Mouse (Mus musculus) MEL (cell line): ENCODE measurements around the gene Lig3. TPM values are rescaled to one million over a fixed set of nuclear protein-coding genes. Genes with fewer than 3 reads are reported as not detected.

ENCODE experiments used
- DNase-seq: peaks from one replicate; pipeline ENCODE4 v3.0.0; 2011; ENCODE audit warnings: low read depth, low spot score
- H3K27ac ChIP-seq: 2 replicates; pipeline ENCODE4 v1.5.1; 2012; ENCODE audit warnings: low read depth, mild to moderate bottlenecking, control low read depth, low read length, moderate library complexity; ENCODE audit not compliant: control insufficient read depth
- H3K27me3 ChIP-seq, 2 experiments: fragments of 150-350 bp in 1 of 2; sonication (generic) in 1 of 2; 2 replicates each; pipeline ENCODE4 v1.6.1; 2012; ENCODE audit warnings: low read length in 2 of 2, mild to moderate bottlenecking in 2 of 2, improper control_type of control experiment in 1 of 2, moderate library complexity in 1 of 2; ENCODE audit not compliant: insufficient read depth in 2 of 2, control insufficient read depth in 1 of 2
- H3K36me3 ChIP-seq, 2 experiments: 2 replicates each; pipeline ENCODE4 v1.6.1; 2012 to 2014; ENCODE audit warnings: low read length in 2 of 2, improper control_type of control experiment in 1 of 2, inconsistent platforms in 1 of 2, mild to moderate bottlenecking in 1 of 2; ENCODE audit not compliant: insufficient read depth in 2 of 2, control insufficient read depth in 1 of 2
- H3K4me1 ChIP-seq, 2 experiments: fragments of 150-350 bp in 1 of 2; sonication (generic) in 1 of 2; 2 replicates each; pipeline ENCODE4 v1.6.1; 2012; ENCODE audit warnings: low read length in 2 of 2, improper control_type of control experiment in 1 of 2, mild to moderate bottlenecking in 1 of 2; ENCODE audit not compliant: insufficient read depth in 2 of 2, control insufficient read depth in 1 of 2
- H3K4me3 ChIP-seq, 2 experiments: fragments of 150-350 bp in 1 of 2; sonication (generic) in 1 of 2; 2 replicates each; pipeline ENCODE4 v1.5.1; 2012; ENCODE audit warnings: low read depth in 2 of 2, low read length in 2 of 2, mild to moderate bottlenecking in 2 of 2, moderate library complexity in 2 of 2, control low read depth in 1 of 2, improper control_type of control experiment in 1 of 2; ENCODE audit not compliant: control insufficient read depth in 1 of 2, insufficient read depth in 1 of 2
- H3K79me2 ChIP-seq: 2 replicates; pipeline ENCODE4 v1.6.1; 2012; ENCODE audit warnings: mild to moderate bottlenecking, low read length, moderate library complexity; ENCODE audit not compliant: control insufficient read depth, poor library complexity, insufficient read depth
- H3K9ac ChIP-seq: 2 replicates; pipeline ENCODE4 v1.6.1; 2012; ENCODE audit warnings: low read depth, mild to moderate bottlenecking, control low read depth, low read length, moderate library complexity; ENCODE audit not compliant: control insufficient read depth, poor library complexity, severe bottlenecking
- H3K9me3 ChIP-seq: fragments of 150-350 bp; sonication (generic); replicated peaks from 2 replicates; pipeline ENCODE4 v1.6.1; 2012; ENCODE audit warnings: mild to moderate bottlenecking, low read length, improper control_type of control experiment, moderate library complexity; ENCODE audit not compliant: insufficient read depth
- BHLHE40 ChIP-seq: IDR thresholded peaks from 2 replicates; pipeline ENCODE4 v1.6.1; 2012; ENCODE audit warnings: low read depth, mild to moderate bottlenecking, inconsistent platforms, low read length, improper control_type of control experiment, borderline replicate concordance
- CHD1 ChIP-seq: IDR thresholded peaks from 2 replicates; pipeline ENCODE4 v1.6.1; 2012; ENCODE audit warnings: low read depth, mild to moderate bottlenecking, inconsistent platforms, low read length, improper control_type of control experiment
- CTCF ChIP-seq, 3 experiments: IDR thresholded peaks in 2 of 3; conservative IDR thresholded peaks in 1 of 3; 2 replicates each; pipeline ENCODE4 v1.5.1; 2011 to 2012; ENCODE audit warnings: low read length in 3 of 3, low read depth in 2 of 3, mild to moderate bottlenecking in 2 of 3, improper control_type of control experiment in 1 of 3, inconsistent platforms in 1 of 3, mixed read lengths in 1 of 3, moderate library complexity in 1 of 3; ENCODE audit not compliant: control insufficient read depth in 1 of 3, insufficient read depth in 1 of 3, poor library complexity in 1 of 3, severe bottlenecking in 1 of 3
- E2F4 ChIP-seq: IDR thresholded peaks from 2 replicates; pipeline ENCODE4 v1.6.1; 2011; ENCODE audit warnings: low read depth, low read length, improper control_type of control experiment, borderline replicate concordance
- EP300 ChIP-seq, 2 experiments: IDR thresholded peaks; 2 replicates each; pipeline ENCODE4 v1.6.1; 2011; ENCODE audit warnings: improper control_type of control experiment in 2 of 2, low read length in 2 of 2, low read depth in 1 of 2, mild to moderate bottlenecking in 1 of 2
- GABPA ChIP-seq: IDR thresholded peaks from 2 replicates; pipeline ENCODE4 v1.6.1; 2012; ENCODE audit warnings: low read depth, mild to moderate bottlenecking, inconsistent platforms, low read length, improper control_type of control experiment, moderate library complexity
- GATA1 ChIP-seq: IDR thresholded peaks from 2 replicates; pipeline ENCODE4 v1.6.1; 2011; ENCODE audit warnings: low read depth, low read length, improper control_type of control experiment
- HCFC1 ChIP-seq: IDR thresholded peaks from 2 replicates; pipeline ENCODE4 v1.6.1; 2012; ENCODE audit warnings: low read depth, mild to moderate bottlenecking, inconsistent platforms, low read length, improper control_type of control experiment, moderate library complexity
- JUND ChIP-seq: IDR thresholded peaks from 2 replicates; pipeline ENCODE4 v1.6.1; 2011; ENCODE audit warnings: low read depth, mild to moderate bottlenecking, improper control_type of control experiment, low read length
- KAT2A ChIP-seq: conservative IDR thresholded peaks from 2 replicates; pipeline ENCODE4 v1.6.1; 2012; ENCODE audit warnings: low read depth, low read length, improper control_type of control experiment, inconsistent platforms
- MAZ ChIP-seq: IDR thresholded peaks from 2 replicates; pipeline ENCODE4 v1.6.1; 2012; ENCODE audit warnings: low read depth, mild to moderate bottlenecking, inconsistent platforms, low read length, improper control_type of control experiment
- MEF2A ChIP-seq: IDR thresholded peaks from 2 replicates; pipeline ENCODE4 v1.6.1; 2014; ENCODE audit warnings: low read depth, mild to moderate bottlenecking, inconsistent platforms, low read length, improper control_type of control experiment; ENCODE audit not compliant: poor library complexity, insufficient replicate concordance, severe bottlenecking; ENCODE audit errors: extremely low read depth
- MYB ChIP-seq: IDR thresholded peaks from 2 replicates; pipeline ENCODE4 v1.6.1; 2011; ENCODE audit warnings: mild to moderate bottlenecking, low read depth, low read length, improper control_type of control experiment
- MYC ChIP-seq: IDR thresholded peaks from 2 replicates; pipeline ENCODE4 v1.6.1; 2011; ENCODE audit warnings: low read depth, mild to moderate bottlenecking, low read length, improper control_type of control experiment, moderate library complexity
- NRF1 ChIP-seq: IDR thresholded peaks from 2 replicates; pipeline ENCODE4 v1.6.1; 2014; ENCODE audit warnings: low read depth, mild to moderate bottlenecking, inconsistent platforms, low read length, improper control_type of control experiment, moderate library complexity; ENCODE audit not compliant: poor library complexity, insufficient read depth, severe bottlenecking
- POLR2A ChIP-seq, 2 experiments: IDR thresholded peaks; 2 replicates each; pipeline ENCODE4 v1.6.1; 2011 to 2012; ENCODE audit warnings: low read length in 2 of 2, mild to moderate bottlenecking in 2 of 2, control low read depth in 1 of 2, improper control_type of control experiment in 1 of 2, low read depth in 1 of 2, moderate library complexity in 1 of 2; ENCODE audit not compliant: control insufficient read depth in 1 of 2, insufficient read depth in 1 of 2, poor library complexity in 1 of 2
- POLR2AphosphoS2 ChIP-seq: IDR thresholded peaks from 2 replicates; pipeline ENCODE4 v1.6.1; 2011; ENCODE audit warnings: low read length, improper control_type of control experiment
- POLR2AphosphoS5 ChIP-seq: IDR thresholded peaks from 2 replicates; pipeline ENCODE4 v1.6.1; 2012; ENCODE audit warnings: low read depth, borderline replicate concordance, mild to moderate bottlenecking, inconsistent platforms, low read length, moderate library complexity, mixed read lengths
- RCOR1 ChIP-seq: IDR thresholded peaks from 2 replicates; pipeline ENCODE4 v1.6.1; 2012; ENCODE audit warnings: low read depth, mild to moderate bottlenecking, inconsistent platforms, low read length, improper control_type of control experiment
- SIN3A ChIP-seq: IDR thresholded peaks from 2 replicates; pipeline ENCODE4 v1.6.1; 2012; ENCODE audit warnings: low read length, improper control_type of control experiment, inconsistent platforms
- SMC3 ChIP-seq: IDR thresholded peaks from 2 replicates; pipeline ENCODE4 v1.6.1; 2011; ENCODE audit warnings: low read depth, low read length, improper control_type of control experiment
- TAL1 ChIP-seq: IDR thresholded peaks from 2 replicates; pipeline ENCODE4 v1.6.1; 2012; ENCODE audit warnings: mild to moderate bottlenecking, inconsistent platforms, low read length, moderate library complexity, mixed read lengths
- TBP ChIP-seq: IDR thresholded peaks from 2 replicates; pipeline ENCODE4 v1.8.0; 2011; ENCODE audit warnings: low read depth, low read length, improper control_type of control experiment
- TCF12 ChIP-seq: IDR thresholded peaks from 2 replicates; pipeline ENCODE4 v1.6.1; 2014; ENCODE audit warnings: low read depth, mild to moderate bottlenecking, inconsistent platforms, low read length, improper control_type of control experiment, moderate library complexity
- UBTF ChIP-seq: IDR thresholded peaks from 2 replicates; pipeline ENCODE4 v1.6.1; 2012; ENCODE audit warnings: low read depth, mild to moderate bottlenecking, inconsistent platforms, low read length, improper control_type of control experiment, moderate library complexity, borderline replicate concordance; ENCODE audit not compliant: insufficient read depth
- USF1 ChIP-seq: IDR thresholded peaks from 2 replicates; pipeline ENCODE4 v1.6.1; 2014; ENCODE audit warnings: low read depth, mild to moderate bottlenecking, inconsistent platforms, low read length, improper control_type of control experiment, moderate library complexity
- USF2 ChIP-seq, 2 experiments: IDR thresholded peaks; 2 replicates each; pipeline ENCODE4 v1.6.1; 2011 to 2012; ENCODE audit warnings: improper control_type of control experiment in 2 of 2, low read length in 2 of 2, borderline replicate concordance in 1 of 2, inconsistent platforms in 1 of 2, low read depth in 1 of 2, mild to moderate bottlenecking in 1 of 2; ENCODE audit not compliant: insufficient read depth in 1 of 2
- ZC3H11A ChIP-seq: IDR thresholded peaks from 2 replicates; pipeline ENCODE4 v1.6.1; 2012; ENCODE audit warnings: low read depth, mild to moderate bottlenecking, inconsistent platforms, low read length, improper control_type of control experiment
- ZKSCAN1 ChIP-seq: IDR thresholded peaks from 2 replicates; pipeline ENCODE4 v1.6.1; 2012; ENCODE audit warnings: low read depth, mild to moderate bottlenecking, inconsistent platforms, low read length, improper control_type of control experiment, moderate library complexity
- ZMIZ1 ChIP-seq: IDR thresholded peaks from 2 replicates; pipeline ENCODE4 v1.6.1; 2012; ENCODE audit warnings: low read depth, mild to moderate bottlenecking, inconsistent platforms, low read length, improper control_type of control experiment, moderate library complexity
- ZNF384 ChIP-seq: IDR thresholded peaks from 2 replicates; pipeline ENCODE4 v1.6.1; 2012; ENCODE audit warnings: low read depth, mild to moderate bottlenecking, inconsistent platforms, low read length, improper control_type of control experiment
- polyA plus RNA-seq, 2 experiments: library from polyadenylated mRNA; stranded (reverse) in 1 of 2; unstranded in 1 of 2; fragments of >175 nt in 1 of 2; fragments of >200 nt in 1 of 2; gene quantifications; 2 replicates each; pipeline versions ENCODE4 v1.2.1 to v1.2.4; 2012; ENCODE audit warnings: low replicate concordance in 2 of 2, low read depth in 1 of 2; ENCODE audit not compliant: insufficient read length in 2 of 2, insufficient read depth in 1 of 2, missing spikeins in 1 of 2
- total RNA-seq: library from RNA; depleted of rRNA; stranded (reverse); fragments of 300-350 nt; gene quantifications from 2 replicates; pipeline ENCODE4 v1.2.3, GENCODE M21; 2012

The Lig3 gene
- total and polyA plus RNA-seq, 3 experiments: 48.5 to 89.2 TPM; not detected in 1

- TF ChIP-seq TAL1 (no peak), ZC3H11A (no peak), ZKSCAN1 (no peak), CHD1 (no peak), USF2 (IDR thresholded peaks at IDR 0.05; ENCODE audit: borderline replicate concordance in 1 of 2, insufficient read depth in 1 of 2, low read depth in 1 of 2, low read length in 2 of 2) (peak in 1 of 2 experiments; percentile 43; a peak in 1 of 4 replicates), HCFC1 (no peak), MYB (no peak), USF1 (peak; percentile 86), SIN3A (peak; percentile 79; the same call in 1 of the 2 replicates), MEF2A (no peak), EP300 (IDR thresholded peaks at IDR 0.05; ENCODE audit: low read depth in 1 of 2, low read length in 2 of 2) (peak; percentile 28 to 63; a peak in 3 of 4 replicates), CTCF (IDR thresholded peaks at IDR 0.05 in 2 of 3, conservative IDR thresholded peaks at IDR 0.05 in 1 of 3; ENCODE audit: control insufficient read depth in 1 of 3, insufficient read depth in 1 of 3, low read depth in 2 of 3, low read length in 3 of 3, poor library complexity in 1 of 3, severe bottlenecking in 1 of 3) (0 out of 6 replicates have a peak, but pooled peaks of 1 of the 3 experiments have one; percentile 5), POLR2AphosphoS2 (no peak), ZMIZ1 (peak; percentile 47; the same call in 1 of the 2 replicates), GABPA (no peak), TBP (peak; percentile 63; the same call in 1 of the 2 replicates), UBTF (no peak), BHLHE40 (no peak), JUND (0 out of 2 replicates have a peak, but pooled peaks have one; percentile 28), ZNF384 (no peak), MAZ (no peak), POLR2A (IDR thresholded peaks at IDR 0.05; ENCODE audit: control insufficient read depth in 1 of 2, insufficient read depth in 1 of 2, low read depth in 1 of 2, low read length in 2 of 2, poor library complexity in 1 of 2) (peak in 1 of 2 experiments; percentile 62; a peak in 2 of 4 replicates)
These were observed 64.6 kb downstream of the Lig3 start (continued) for GRCm38 (mm10) chr11:82845415-82846078.

- Histone ChIP-seq H3K9ac (peak overlapping the region; percentile 67), H3K4me1 (peaks cover 21 to 31% of the 10 kb centered on the region in 2 experiments), H3K4me3 (peak overlapping the region; percentile 53 to 59), H3K36me3 (peaks cover 0 to 32% of the 10 kb centered on the region in 2 experiments; a peak in 2 of 4 replicates), H3K79me2 (peaks cover 3% of the 10 kb centered on the region), H3K9me3 (no peaks in the 10 kb centered on the region), H3K27me3 (no peaks in the 10 kb centered on the region), H3K27ac (peak overlapping the region; percentile 88)
- DNase-seq: peak; percentile 91
- peak; percentile 95 for TF ChIP-seq TCF12
- TF ChIP-seq E2F4: 0 out of 2 replicates have a peak, but pooled peaks have one; percentile 52
- TF ChIP-seq TAL1: peak; percentile 97
- no peak for TF ChIP-seq KAT2A
- TF ChIP-seq RCOR1: peak; percentile 83
- peak; percentile 71; the same call in 1 of the 2 replicates for TF ChIP-seq MYB
- TF ChIP-seq CTCF (IDR thresholded peaks at IDR 0.05 in 2 of 3, conservative IDR thresholded peaks at IDR 0.05 in 1 of 3; ENCODE audit: control insufficient read depth in 1 of 3, insufficient read depth in 1 of 3, low read depth in 2 of 3, low read length in 3 of 3, poor library complexity in 1 of 3, severe bottlenecking in 1 of 3): no peak
- TF ChIP-seq POLR2A (IDR thresholded peaks at IDR 0.05; ENCODE audit: control insufficient read depth in 1 of 2, insufficient read depth in 1 of 2, low read depth in 1 of 2, low read length in 2 of 2, poor library complexity in 1 of 2): no peak
- TF ChIP-seq POLR2AphosphoS5: no peak
- no peak for TF ChIP-seq NRF1
- TF ChIP-seq MEF2A: no peak
- no peak for TF ChIP-seq POLR2AphosphoS2
- TF ChIP-seq MYC: no peak
- 0 out of 2 replicates have a peak, but pooled peaks have one; percentile 72 for TF ChIP-seq SIN3A
- peak; percentile 96 to 97 for TF ChIP-seq EP300 (IDR thresholded peaks at IDR 0.05; ENCODE audit: low read depth in 1 of 2, low read length in 2 of 2)
- TF ChIP-seq GATA1: peak; percentile 93
- TF ChIP-seq ZNF384: no peak
- TF ChIP-seq SMC3: no peak
- TF ChIP-seq ZKSCAN1: no peak
These were observed 65.2 kb downstream of the Lig3 start for GRCm38 (mm10) chr11:82846079-82846436.
